Mouse (Mus musculus) skeletal muscle tissue, adult 2 months (tissue): ENCODE results near the gene Ppp1r9b.
"Not testable (repeated sequence)": the region's sequence is repeated elsewhere in the genome, so short reads cannot be mapped to it uniquely, and the experiment has no call there.

Source experiments
- DNase-seq: peaks from one replicate; pipeline ENCODE4 v3.0.0-alpha.2; 2012; ENCODE audit warnings: low read depth, low spot score

Gene Ppp1r9b

DNA sequence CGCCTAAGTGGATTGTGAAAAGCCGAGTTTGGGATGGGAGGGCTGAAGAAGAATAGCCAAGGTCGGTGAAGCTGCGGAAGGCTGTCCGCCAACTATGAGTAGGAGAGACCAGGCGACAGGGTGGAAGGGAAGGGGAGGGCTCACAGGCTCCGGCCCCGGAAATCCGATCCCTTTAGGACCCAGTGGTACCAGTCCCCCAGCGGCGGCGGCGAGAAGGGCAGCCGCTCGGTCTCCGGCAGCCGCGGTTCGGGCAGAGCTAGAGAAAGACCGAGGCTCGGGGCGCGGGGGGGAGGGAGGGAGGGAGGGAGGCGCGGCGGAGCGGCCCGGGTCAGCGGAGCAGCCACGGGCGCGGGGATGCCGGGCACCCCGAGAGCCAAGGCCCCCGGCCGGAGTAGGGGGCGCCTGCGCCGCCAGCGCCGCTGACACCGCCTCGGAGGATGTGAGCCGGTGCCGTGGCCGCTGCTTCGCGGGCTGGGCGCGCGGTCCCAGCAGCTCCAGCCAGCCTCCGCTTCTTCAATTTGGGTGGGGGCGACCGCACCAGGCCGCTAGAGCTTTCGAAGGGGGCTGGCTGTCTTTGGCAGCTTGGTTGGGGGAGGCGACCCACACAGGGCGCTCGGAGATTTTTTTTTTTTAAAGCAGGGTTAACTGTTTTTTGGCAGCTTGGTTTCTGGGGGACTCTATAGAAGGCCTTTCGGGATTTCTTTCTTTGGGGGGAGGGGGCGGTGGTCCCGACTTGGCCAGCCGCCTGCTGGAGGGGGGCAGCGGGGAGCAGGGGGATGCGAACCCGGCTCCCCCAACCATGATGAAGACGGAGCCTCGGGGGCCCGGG is at the start of gene Ppp1r9b:
TSS of gene Ppp1r9b (plus strand) at position 287 of the 829 bp plus-strand sequence.
- peak; percentile 93 for DNase-seq

- no peak for DNase-seq
These were observed 49.7 kb upstream of the Ppp1r9b start for GRCm38 (mm10) chr11:94941121-94941520.

- DNase-seq: no peak
These were observed 49.1 kb upstream of the Ppp1r9b start for GRCm38 (mm10) chr11:94941776-94942175.

DNA sequence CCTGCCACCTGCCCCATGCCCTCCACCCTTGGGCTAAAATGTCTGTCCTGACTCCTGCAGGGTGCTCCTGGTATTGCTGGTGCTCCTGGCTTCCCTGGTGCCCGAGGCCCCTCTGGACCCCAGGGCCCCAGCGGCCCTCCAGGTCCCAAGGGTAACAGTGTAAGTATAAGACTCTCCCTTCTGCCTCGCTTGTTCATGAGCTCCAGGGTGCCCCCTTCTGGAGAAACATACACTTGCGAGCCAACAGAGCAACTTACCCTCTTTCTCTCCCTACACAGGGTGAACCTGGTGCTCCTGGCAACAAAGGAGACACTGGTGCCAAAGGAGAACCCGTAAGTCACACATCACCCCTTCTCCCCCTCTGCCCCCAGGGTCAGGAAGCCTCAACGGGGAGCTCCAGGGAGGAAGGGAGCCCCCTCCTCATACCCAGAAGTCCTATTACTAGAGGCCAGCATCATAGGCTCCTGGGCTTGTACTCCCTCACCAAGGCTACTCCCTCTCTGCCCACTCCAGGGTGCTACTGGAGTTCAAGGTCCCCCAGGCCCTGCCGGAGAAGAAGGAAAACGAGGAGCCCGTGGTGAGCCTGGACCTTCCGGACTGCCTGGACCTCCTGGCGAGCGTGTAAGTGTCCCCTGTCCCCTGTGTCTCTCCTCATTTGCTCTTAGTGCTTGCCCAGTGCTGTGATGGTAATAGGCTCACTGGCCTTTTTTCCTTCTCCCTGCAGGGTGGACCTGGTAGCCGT is 48.4 kb upstream of the Ppp1r9b start:
- DNase-seq: no peak

DNA sequence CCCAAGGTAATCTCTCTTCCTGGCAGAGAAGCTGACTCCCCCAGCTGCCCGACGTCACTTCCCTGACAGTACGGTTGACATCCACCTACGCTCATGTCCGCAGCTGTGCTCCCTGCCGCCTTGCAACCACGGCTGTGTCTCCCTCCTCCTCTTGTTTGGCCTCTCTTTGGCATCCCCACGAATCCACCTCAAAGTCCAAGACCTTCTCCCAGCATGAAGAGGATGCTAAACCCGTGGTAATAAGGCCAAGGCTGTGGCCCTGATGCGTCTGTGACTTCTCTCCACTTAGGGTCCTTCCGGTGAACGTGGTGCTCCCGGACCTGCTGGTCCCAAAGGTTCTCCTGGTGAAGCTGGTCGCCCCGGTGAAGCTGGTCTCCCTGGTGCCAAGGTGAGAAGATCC is 47.8 kb upstream of the Ppp1r9b start:
- DNase-seq: no peak

DNA sequence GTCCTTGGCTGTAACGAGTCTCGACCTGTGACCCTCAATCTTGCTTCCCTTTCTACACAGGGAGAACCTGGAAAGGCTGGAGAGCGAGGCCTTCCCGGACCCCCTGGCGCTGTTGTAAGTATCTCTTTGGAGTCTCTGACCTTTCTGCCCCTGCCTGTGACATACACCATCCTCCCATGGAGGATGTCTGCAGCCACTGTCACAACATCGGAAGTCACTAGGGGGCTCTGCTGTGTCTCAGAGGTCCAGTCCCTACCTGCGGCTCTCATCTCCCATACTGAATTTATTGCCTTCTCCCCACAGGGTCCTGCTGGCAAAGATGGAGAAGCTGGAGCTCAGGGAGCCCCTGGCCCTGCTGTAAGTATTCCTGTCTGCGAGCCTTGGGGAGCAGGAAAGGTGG is 46.5 kb upstream of the Ppp1r9b start:
- DNase-seq: no peak

DNA sequence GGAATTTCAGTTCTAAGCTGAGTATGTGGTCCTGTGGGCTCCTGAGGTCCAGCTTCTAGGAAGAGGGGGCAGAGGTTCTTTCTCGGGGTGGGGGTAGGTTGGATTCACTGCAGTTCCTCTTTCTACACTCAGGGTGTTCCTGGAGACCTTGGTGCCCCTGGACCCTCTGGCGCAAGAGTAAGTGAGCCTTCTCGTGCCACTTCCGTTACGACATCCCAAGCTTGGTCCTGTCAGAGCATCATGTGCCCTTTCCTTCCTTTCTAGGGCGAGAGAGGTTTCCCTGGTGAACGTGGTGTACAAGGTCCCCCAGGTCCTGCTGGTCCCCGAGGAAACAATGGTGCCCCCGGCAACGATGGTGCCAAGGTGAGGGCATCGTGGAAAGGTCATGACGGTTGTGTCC is 45.6 kb upstream of the Ppp1r9b start:
- no peak for DNase-seq

DNA sequence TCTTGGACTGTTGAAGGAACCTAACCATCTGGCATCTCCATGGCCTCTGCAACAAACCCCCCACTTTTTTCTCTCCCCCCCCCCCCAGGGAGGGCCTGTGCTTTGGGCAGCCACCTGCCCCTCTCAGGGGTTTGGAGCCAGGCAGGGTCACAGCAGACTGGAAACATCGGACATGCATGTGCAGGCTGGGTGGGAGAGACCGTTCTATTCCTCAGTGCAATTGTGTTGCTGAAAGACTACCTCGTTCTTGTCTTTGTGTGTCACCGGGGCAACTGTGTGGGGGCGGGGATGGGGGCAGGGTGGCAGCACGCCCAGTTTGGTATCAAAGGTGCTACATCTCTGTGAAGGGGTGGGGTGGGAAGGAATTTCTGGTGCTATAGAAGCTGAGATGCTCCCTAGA is 38.7 kb upstream of the Ppp1r9b start:
- DNase-seq: no peak

DNA sequence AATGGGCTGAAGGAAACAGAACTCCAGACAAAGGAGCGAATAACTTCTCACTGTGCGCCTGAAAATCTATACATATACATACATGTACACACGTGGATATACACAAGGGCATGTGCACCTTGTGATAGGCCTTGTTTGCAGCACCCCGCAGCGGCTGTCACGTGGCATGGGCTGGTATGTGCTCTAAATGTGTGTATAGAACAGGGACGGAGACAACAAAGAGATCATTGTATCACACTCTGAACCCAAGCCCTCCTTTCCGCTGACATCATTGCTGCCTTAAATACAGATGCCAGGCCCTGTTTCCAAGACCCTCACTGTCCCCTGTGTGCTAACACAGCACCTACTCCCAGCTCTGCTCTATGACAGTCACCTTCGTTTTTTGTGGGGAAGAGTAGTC is 35.7 kb upstream of the Ppp1r9b start:
- no peak for DNase-seq

DNA sequence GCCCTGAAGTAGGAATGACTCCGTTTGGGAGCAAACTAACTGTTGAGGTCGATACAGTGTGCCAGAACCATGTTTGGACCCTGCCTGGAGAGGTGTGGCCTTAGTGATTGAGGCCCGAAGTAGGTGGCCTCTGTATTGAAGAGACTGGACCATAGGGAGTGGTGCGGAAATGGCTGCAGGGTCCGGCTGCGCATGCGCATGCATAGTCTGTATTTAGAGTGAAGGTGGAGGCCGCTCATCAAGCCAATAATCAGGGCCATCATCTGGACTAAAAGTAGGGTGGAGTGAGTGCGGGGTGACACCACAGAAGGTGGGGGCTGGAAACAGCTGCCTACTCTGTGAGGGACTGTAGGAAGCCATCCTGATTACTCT is 33.2 kb upstream of the Ppp1r9b start:
- no peak for DNase-seq

DNA sequence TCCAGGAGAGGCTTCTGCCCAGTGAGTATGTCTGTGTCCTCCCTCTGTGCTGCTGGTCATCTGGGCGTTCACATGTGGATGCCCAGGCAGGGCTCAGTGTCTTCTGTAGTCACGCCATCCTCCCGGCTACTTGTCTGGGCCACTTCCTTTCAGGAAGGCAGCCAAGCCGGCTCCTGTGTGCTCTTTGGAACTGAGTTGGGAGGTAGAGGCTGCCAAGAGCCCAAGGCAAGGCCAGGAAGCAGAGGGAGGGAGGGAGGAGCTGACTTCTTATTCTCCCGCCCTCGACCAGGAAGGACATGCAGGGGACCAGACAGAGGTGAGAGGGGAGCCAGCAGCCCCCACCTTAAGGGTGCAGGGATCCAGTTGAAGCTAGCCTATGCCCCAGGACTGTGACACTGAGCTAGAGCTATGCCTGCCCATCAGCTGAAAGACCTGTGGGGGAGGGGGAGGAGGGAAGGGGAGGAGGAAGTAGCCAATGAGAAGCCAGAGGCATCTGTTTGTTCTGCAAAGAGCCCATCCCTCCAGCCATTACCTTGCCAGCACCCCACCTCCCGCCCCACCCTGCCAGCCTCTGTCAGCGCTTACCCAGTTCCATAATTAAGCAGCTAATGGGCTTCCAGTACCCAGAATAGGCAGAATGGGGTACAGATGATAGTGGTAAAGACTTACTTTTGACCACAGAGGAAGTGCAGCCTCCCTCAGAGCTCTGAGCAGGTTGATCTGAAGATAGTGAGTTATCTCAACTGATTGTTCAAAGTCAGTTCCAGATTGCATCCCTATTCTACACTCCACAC is 32.6 kb upstream of the Ppp1r9b start:
- peak; percentile 91 for DNase-seq

GRCm38 (mm10) chr11:94962534-94963101 is 28.2 kb upstream of the Ppp1r9b start:
- no peak for DNase-seq

DNA sequence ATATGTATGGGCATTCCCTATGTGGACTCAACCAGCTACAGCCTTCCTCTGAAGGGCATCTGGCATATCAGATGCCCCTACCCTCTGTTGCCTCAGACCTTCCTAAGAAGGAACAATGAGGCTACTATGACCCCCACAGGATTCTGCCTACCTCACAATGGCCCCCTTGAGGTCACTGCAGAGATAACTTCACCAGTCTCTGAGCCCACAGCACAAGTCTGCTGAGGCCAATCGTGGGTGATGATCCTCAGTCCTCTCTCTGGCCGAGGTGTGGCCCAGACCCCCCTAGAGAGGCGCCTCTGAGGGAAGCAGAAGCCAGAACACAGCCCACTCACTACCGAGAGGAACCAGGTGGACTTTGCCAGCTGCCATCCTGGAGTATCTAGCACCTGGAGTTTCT is 23.4 kb upstream of the Ppp1r9b start, which contains the start of gene Hils1:
TSS of gene Hils1 (plus strand) at position 175 of the 400 bp plus-strand sequence.
- DNase-seq: no peak

DNA sequence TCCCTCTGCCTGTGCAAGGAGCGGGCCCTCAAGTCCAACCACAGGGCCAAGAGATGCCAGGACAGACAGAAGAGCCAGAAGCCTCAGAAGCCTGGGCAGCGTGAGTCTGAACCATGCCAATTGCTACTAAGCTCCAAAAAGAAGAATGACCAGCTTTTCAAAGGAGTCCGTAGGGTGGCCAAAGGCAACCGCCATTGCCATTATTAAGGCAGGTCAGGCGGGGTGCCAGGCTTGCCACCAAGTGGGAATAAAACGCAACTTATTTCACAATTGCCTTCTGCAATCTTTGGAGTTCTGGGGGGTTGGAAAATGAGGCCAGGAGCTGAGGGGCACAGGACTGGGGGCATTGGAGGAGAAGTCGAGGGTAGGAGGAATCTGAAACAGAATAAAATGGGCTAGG is 22.6 kb upstream of the Ppp1r9b start:
- DNase-seq: no peak

DNA sequence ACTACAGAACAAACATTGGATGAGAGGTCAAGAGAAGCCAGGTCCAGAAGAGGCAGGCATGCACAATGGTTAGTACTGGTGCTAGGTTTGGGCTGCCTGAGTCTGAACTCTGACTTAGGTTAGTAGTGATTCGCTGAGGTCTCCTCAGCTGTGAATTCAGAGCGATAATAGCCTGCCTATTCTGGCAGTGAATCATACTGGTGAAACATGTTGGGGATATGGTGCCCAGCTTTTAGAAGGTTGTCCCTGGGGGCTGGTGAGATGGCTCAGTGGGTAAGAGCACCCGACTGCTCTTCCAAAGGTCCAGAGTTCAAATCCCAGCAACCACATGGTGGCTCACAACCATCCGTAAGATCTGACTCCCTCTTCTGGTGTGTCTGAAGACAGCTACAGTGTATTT is 21.1 kb upstream of the Ppp1r9b start:
- DNase-seq: not testable (repeated sequence)

- peak; percentile 69 for DNase-seq
These were observed 20.5 kb upstream of the Ppp1r9b start for GRCm38 (mm10) chr11:94970210-94970943.

GRCm38 (mm10) chr11:94971895-94972615 is 18.8 kb upstream of the Ppp1r9b start:
- no peak for DNase-seq

- no peak for DNase-seq
These were observed 17.9 kb upstream of the Ppp1r9b start for GRCm38 (mm10) chr11:94972887-94973286.

DNA sequence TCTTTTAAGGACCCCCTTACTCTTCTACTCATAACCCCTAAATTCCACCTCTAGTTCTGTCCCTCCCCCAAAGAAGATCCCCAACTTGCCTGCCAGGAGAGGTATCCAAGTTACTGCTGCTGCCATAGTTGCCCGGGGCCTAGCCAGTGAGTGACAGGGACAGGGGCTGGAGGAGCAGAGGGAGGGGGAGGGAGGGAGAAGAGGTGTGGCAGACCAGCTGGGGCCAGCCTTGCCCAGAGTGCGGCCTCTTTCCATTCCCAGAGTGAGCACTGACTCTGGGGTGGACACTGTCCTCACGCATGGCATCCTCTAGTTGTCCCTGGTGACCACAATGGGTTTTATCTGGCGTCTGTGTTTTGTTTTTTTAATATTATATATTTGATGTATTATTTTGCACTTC is 17.5 kb upstream of the Ppp1r9b start:
- peak; percentile 88 for DNase-seq

DNA sequence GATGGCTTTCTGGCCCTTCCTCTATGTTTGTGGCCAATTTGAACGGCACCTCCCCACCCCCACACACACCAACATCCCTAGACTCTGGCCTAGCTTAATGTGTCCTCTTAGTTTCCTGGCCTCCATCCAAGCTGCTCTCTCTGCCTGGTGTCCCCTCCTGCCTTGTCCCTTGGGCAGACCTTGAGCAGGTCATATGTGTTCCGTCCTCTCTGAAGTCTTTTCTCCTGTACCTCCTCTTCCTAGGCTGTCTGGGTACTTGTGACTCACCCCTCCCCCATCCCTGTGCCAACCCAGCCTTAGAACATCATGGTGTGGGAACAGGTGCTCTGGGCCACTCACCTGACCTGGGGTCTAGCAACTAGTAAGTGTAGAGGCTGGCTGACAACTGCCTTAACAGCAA is 15.9 kb upstream of the Ppp1r9b start:
- DNase-seq: peak; percentile 83
